Mouse (Mus musculus) Patski (cell line): ENCODE data around the gene Dok5. TPM values are rescaled to one million over a fixed set of nuclear protein-coding genes. Genes with fewer than 3 reads are reported as not detected.

Experiments
- ATAC-seq: fragments of 100-300 bp; one replicate; pipeline ENCODE4 v1.8.0; 2021
- CTCF ChIA-PET: fragments of 350-600 bp; sonication (Branson Sonifier 250); formaldehyde crosslinking; loops from one replicate; lab custom pipeline; 2022; ENCODE audit warnings: inconsistent platforms; lab: Charles Lee
- POLR2A ChIA-PET: fragments of 350-600 bp; sonication (Branson Sonifier 250); formaldehyde crosslinking; loops from one replicate; lab custom pipeline; 2022; ENCODE audit warnings: antibody characterized with exemption, inconsistent platforms; lab: Charles Lee
- DNase-seq: peaks from one replicate; pipeline ENCODE4 v3.0.0-alpha.2; 2011; ENCODE audit warnings: low read depth, low spot score
- H3K27me3 ChIP-seq: fragments of 371-371 bp; one replicate; pipeline ENCODE4 v1.5.1; 2021
- CTCF ChIP-seq: fragments of 100-300 bp; IDR thresholded peaks from one replicate; pipeline ENCODE4 v1.5.1; 2021
- in situ Hi-C: fragments of 300-500 bp; cut with MboI; formaldehyde crosslinking; loops from 3 replicates; pipeline ENCODE4 v1.11.1; 2018; ENCODE audit warnings: low pct_unique_long_range_greater_than_20kb, mixed read lengths
- polyA plus RNA-seq: library from polyadenylated mRNA; unstranded; gene quantifications from one replicate; pipeline ENCODE4 v1.2.3, GENCODE M21; 2021

Gene Dok5
- polyA plus RNA-seq, 1 experiment from 2014 or later, result not detected

- in situ Hi-C loops, result no loop called here
- ChIA-PET CTCF (no interaction called here), POLR2A (no interaction called here)
- TF ChIP-seq CTCF, result no peak
- no peak for ATAC-seq
- H3K27me3 ChIP-seq, result no peaks in the 10 kb centered on the region
- DNase-seq, result no peak
Measured at GRCm38 (mm10) chr2:170738891-170739290, 7.3 kb downstream of the Dok5 start.

DNA sequence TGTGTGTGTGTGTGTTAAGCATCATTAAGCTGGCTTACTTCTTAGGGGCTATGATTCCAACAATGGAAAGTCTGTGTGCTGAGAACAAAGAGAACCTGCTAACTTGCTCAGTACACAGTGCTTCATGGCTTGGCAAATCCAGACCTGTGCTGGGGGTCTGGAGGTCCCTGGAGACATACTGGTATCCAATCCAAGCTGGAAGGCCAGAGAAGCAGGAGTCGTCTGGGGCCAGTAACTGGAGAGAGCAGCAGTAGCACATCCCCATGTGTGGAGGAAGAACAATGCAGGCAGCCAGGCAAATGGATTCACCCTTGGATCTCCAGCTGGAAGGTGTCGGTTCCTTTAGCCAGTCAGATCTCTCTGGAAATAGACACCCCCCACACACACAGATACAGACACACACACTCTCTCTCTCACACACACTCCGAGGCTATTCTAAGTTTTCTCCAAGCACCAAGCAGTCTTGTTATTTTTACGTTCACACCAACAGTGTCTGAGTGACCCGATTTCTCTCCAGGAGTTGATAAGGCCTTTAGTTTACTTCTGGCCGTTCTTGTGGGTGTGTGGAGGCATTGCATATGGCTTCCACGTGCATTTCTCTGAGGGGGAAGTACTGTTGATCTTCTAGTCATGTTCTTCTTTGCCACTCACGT is 8.2 kb downstream of the Dok5 start:
- no peaks in the 10 kb centered on the region for H3K27me3 ChIP-seq
- in situ Hi-C loops, result no loop called here
- TF ChIP-seq CTCF, result no peak
- ChIA-PET POLR2A (no interaction called here), CTCF (no interaction called here)
- no peak for ATAC-seq
- DNase-seq, result no peak

GRCm38 (mm10) chr2:170743521-170743920 is 11.9 kb downstream of the Dok5 start:
- in situ Hi-C loops, result no loop called here
- no peaks in the 10 kb centered on the region for H3K27me3 ChIP-seq
- no peak for ATAC-seq
- ChIA-PET POLR2A (no interaction called here), CTCF (no interaction called here)
- no peak for DNase-seq
- no peak for TF ChIP-seq CTCF

DNA sequence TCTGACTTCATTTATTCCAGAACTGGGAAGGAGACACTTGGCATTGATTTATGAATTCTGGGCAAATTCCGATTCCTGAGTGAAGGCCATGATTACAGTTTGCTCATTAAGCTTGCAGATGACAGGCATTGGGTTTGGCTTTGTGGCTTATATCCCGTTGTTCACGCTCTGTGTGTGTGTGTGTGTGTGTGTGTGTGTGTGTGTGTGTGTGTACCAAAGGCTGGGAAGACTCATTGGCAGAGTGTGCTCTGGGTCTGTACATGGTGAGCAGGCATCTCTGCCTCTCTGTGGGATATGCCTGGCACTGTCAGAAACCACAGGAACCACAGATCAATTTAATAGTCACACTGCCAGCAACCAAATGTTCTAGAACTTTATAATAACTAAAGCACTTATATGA is 17.3 kb downstream of the Dok5 start:
- in situ Hi-C loops, result no loop called here
- ChIA-PET CTCF (interaction anchor here (1.1 kb wide), 1 partner anchor 11 kb away, joined by 4 read pairs; no protein-coding TSS in a partner anchor), POLR2A (no interaction called here)
- no peaks in the 10 kb centered on the region for H3K27me3 ChIP-seq
- TF ChIP-seq CTCF, result no peak
- DNase-seq (no peak), ATAC-seq (no peak)

DNA sequence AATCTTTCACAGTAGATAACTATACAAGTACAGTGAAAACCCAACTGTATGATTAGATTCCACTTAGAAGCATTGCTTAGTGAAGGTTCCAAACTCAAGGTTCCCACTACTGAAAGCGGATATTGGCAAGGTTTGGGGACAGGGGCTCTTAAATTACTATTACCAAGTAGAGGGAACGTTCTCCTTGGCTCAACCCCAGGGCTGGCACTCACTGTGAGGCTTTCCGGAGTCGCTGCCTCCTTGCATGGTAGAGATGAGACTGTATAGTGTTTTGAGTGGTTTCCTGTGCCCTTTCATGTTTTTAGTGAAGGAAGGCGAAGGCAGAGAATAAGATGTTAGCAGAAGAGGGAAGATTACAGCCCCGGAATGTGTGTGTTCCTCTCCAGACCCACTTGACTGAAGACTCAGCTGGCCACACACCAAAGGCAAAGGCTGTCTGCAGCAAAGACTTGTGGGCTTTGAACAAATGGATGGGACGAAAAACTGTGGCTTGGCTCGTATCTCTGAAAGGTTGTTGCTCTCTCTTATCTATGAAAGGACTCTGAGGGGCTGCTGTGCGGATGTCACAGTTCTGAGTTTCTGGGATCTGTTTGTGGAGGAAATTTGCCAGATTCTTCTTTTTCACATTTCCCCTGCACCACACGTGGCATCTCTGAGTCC is 20.7 kb downstream of the Dok5 start:
- no peak for DNase-seq
- POLR2A ChIA-PET, result no interaction called here
- no peaks in the 10 kb centered on the region for H3K27me3 ChIP-seq
- no peak for ATAC-seq
- CTCF ChIA-PET, result no interaction called here
- TF ChIP-seq CTCF, result no peak
- in situ Hi-C loops, result no loop called here

GRCm38 (mm10) chr2:170755817-170756216 is 24.2 kb downstream of the Dok5 start:
- ATAC-seq (no peak), DNase-seq (no peak)
- no peak for TF ChIP-seq CTCF
- ChIA-PET POLR2A (no interaction called here), CTCF (no interaction called here)
- no peaks in the 10 kb centered on the region for H3K27me3 ChIP-seq
- in situ Hi-C loops, result no loop called here

DNA sequence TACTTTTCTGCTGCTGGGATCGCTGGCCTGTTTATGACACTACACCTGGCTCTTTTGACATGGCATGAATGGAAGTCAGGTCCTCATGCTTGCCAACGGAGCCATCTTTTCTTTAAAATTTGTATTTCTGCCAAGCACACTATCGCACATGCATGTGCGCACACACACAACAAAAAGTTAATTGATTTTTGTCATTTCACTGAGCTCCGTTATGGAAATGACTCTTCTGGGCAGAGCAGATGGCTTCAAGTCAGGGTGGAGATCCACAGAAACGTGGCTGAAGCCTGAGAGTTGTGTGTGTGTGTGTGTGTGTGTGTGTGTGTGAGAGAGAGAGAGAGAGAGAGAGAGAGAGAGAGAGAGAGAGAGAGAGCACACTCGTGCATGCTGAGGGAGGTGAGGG is 25.1 kb downstream of the Dok5 start:
- in situ Hi-C loops, result no loop called here
- no peaks in the 10 kb centered on the region for H3K27me3 ChIP-seq
- CTCF ChIA-PET, result no interaction called here
- DNase-seq (no peak), ATAC-seq (no peak)
- no peak for TF ChIP-seq CTCF
- POLR2A ChIA-PET, result no interaction called here

DNA sequence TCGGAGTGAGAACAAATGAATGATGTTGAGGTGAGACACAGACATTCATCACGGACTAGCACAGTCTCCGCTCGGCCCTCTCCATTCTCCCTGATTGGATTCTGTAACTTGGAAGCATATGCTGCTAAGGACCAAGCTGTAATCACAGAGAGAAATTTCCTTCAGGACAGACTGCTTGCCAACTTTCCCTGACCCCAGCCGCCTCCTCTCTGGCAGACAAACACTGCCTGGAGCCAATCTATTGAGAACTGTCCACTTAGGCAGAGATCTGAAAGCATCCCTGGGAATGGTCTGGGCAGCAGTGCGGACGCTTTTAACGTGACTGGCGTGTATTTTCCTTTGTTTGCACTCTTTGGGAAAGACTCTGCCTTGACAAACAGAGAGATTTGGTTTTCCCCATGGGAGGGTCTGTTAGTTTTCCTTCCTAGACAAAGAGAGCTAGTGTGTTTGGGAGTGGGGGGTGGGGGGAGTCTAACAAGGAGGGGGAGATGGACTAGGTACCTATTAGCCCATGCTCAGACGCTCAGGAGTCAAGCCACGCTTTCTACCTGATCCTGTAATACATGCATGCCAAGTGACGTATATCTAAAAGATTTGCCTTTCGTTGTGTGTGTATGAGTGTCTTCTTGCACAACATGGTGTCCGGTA is 25.7 kb downstream of the Dok5 start:
- POLR2A ChIA-PET, result no interaction called here
- TF ChIP-seq CTCF, result no peak
- DNase-seq, result no peak
- H3K27me3 ChIP-seq, result peaks cover 4% of the 10 kb centered on the region
- in situ Hi-C loops, result no loop called here
- CTCF ChIA-PET, result no interaction called here
- ATAC-seq, result no peak

DNA sequence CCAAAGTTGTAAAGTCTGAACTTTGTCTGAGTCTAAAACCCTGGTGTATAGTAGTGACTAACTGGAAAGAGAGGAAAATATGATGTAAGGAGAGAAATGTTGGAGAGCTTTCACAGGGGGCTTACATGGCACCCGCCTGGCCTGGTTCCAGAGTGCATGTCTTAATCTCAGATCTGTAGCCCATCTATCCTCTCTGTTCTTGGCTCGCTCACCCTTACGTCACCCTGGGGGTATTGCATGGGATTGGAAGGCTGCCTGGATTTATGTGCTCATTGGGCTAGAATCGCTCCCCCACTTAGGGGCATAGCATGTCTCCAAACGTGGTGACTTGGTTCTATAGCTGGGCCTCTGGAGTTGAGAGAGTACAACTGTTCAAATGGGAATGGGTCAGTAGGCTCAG is 26.6 kb downstream of the Dok5 start:
- in situ Hi-C loops, result no loop called here
- TF ChIP-seq CTCF, result no peak
- ATAC-seq (no peak), DNase-seq (no peak)
- ChIA-PET POLR2A (no interaction called here), CTCF (no interaction called here)
- peaks cover 7% of the 10 kb centered on the region for H3K27me3 ChIP-seq

DNA sequence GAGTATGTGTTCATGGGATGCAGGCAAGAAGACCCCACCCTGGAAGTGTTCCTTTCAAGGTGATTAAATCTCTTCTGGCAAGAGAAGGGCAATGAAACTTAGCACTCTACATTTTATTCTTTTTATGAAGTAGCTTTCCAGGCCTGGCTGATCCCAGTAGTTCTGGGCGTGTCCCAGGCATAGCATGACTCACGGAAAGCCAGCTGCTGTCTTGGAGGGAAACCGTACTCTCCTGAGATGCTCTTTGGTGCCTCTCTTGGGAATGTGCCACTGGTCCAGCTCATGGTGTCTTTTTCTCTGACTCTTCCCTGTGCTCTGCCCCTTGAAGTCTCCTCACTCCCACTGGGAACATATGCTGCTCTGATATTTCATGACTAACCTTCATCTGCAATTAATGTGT is 33.1 kb downstream of the Dok5 start:
- in situ Hi-C loops, result no loop called here
- no peak for ATAC-seq
- peaks cover 7% of the 10 kb centered on the region for H3K27me3 ChIP-seq
- POLR2A ChIA-PET, result no interaction called here
- CTCF ChIA-PET, result no interaction called here
- TF ChIP-seq CTCF, result no peak
- DNase-seq, result no peak

GRCm38 (mm10) chr2:170767243-170767642 is 35.6 kb downstream of the Dok5 start:
- peaks cover 4% of the 10 kb centered on the region for H3K27me3 ChIP-seq
- ATAC-seq (no peak), DNase-seq (no peak)
- POLR2A ChIA-PET, result interaction anchor here (1.1 kb wide), 1 partner anchor 21 kb away, joined by 3 read pairs; no protein-coding TSS in a partner anchor
- in situ Hi-C loops, result no loop called here
- CTCF ChIA-PET, result no interaction called here
- no peak for TF ChIP-seq CTCF
